Mouse (Mus musculus) myocyte (in vitro differentiated cells): ENCODE measurements around the gene Spp1.

ENCODE experiments used
- CEBPB ChIP-seq: IDR thresholded peaks from 2 replicates; pipeline ENCODE4 v1.6.1; 2011; ENCODE audit warnings: mild to moderate bottlenecking, moderate library complexity; ENCODE audit not compliant: poor library complexity, insufficient read depth, severe bottlenecking
- E2F4 ChIP-seq: IDR thresholded peaks from one replicate; pipeline ENCODE4 v1.6.1; 2011; ENCODE audit warnings: mild to moderate bottlenecking, control low read depth, moderate library complexity; ENCODE audit not compliant: insufficient read depth
- MAX ChIP-seq: IDR thresholded peaks from one replicate; pipeline ENCODE4 v1.6.1; 2011; ENCODE audit warnings: low read depth, mild to moderate bottlenecking, control low read depth
- MYOD1 ChIP-seq, 3 experiments: IDR thresholded peaks; one replicate each; pipeline ENCODE4 v1.6.1; 2011; ENCODE audit warnings: control low read depth in 2 of 3, low read depth in 2 of 3, mild to moderate bottlenecking in 2 of 3, moderate library complexity in 1 of 3; ENCODE audit not compliant: insufficient read length in 2 of 3, control insufficient read depth in 1 of 3
- MYOG ChIP-seq, 3 experiments: IDR thresholded peaks; one replicate each; pipeline ENCODE4 v1.6.1; 2011; ENCODE audit warnings: control low read depth in 2 of 3, low read depth in 2 of 3, mild to moderate bottlenecking in 2 of 3; ENCODE audit not compliant: insufficient read length in 2 of 3, control insufficient read depth in 1 of 3, insufficient read depth in 1 of 3
- POLR2A ChIP-seq: IDR thresholded peaks from one replicate; pipeline ENCODE4 v1.6.1; 2011; ENCODE audit warnings: low read depth, mild to moderate bottlenecking, control low read depth, moderate library complexity; ENCODE audit not compliant: insufficient read length
- POLR2AphosphoS2 ChIP-seq: IDR thresholded peaks from one replicate; pipeline ENCODE4 v1.6.1; 2011; ENCODE audit warnings: low read depth, control low read depth; ENCODE audit not compliant: insufficient read length
- REST ChIP-seq: IDR thresholded peaks from one replicate; pipeline ENCODE4 v1.6.1; 2011; ENCODE audit warnings: mild to moderate bottlenecking, control low read depth, moderate library complexity; ENCODE audit not compliant: insufficient read depth, insufficient read length
- SRF ChIP-seq: IDR thresholded peaks from one replicate; pipeline ENCODE4 v1.6.1; 2011; ENCODE audit warnings: low read depth; ENCODE audit not compliant: control insufficient read depth, insufficient read length
- TCF12 ChIP-seq: IDR thresholded peaks from one replicate; pipeline ENCODE4 v1.6.1; 2011; ENCODE audit warnings: mild to moderate bottlenecking, control low read depth; ENCODE audit not compliant: poor library complexity, insufficient read depth, severe bottlenecking
- USF1 ChIP-seq: IDR thresholded peaks from one replicate; pipeline ENCODE4 v1.6.1; 2011; ENCODE audit warnings: low read depth, mild to moderate bottlenecking, control low read depth, moderate library complexity

GRCm38 (mm10) chr5:104465731-104466130, 30.8 kb downstream of the Spp1 start:
- TF ChIP-seq E2F4 (no peak), POLR2A (no peak), MYOD1 (IDR thresholded peaks at IDR 0.05; ENCODE audit: control insufficient read depth in 1 of 3, insufficient read length in 2 of 3, low read depth in 2 of 3) (no peak), MYOG (IDR thresholded peaks at IDR 0.05; ENCODE audit: control insufficient read depth in 1 of 3, insufficient read depth in 1 of 3, insufficient read length in 2 of 3, low read depth in 2 of 3) (no peak), USF1 (no peak), POLR2AphosphoS2 (no peak), CEBPB (no peak), MAX (no peak), TCF12 (no peak), REST (no peak), SRF (no peak)
